Mouse (Mus musculus): ENCODE results near the gene Mxd3. TPM values are rescaled to one million over a fixed set of nuclear protein-coding genes. Genes with fewer than 3 reads are reported as not detected.

Gene Mxd3
- polyA plus RNA-seq, 1 experiment from 2014 or later, result 30.2 TPM

DNA sequence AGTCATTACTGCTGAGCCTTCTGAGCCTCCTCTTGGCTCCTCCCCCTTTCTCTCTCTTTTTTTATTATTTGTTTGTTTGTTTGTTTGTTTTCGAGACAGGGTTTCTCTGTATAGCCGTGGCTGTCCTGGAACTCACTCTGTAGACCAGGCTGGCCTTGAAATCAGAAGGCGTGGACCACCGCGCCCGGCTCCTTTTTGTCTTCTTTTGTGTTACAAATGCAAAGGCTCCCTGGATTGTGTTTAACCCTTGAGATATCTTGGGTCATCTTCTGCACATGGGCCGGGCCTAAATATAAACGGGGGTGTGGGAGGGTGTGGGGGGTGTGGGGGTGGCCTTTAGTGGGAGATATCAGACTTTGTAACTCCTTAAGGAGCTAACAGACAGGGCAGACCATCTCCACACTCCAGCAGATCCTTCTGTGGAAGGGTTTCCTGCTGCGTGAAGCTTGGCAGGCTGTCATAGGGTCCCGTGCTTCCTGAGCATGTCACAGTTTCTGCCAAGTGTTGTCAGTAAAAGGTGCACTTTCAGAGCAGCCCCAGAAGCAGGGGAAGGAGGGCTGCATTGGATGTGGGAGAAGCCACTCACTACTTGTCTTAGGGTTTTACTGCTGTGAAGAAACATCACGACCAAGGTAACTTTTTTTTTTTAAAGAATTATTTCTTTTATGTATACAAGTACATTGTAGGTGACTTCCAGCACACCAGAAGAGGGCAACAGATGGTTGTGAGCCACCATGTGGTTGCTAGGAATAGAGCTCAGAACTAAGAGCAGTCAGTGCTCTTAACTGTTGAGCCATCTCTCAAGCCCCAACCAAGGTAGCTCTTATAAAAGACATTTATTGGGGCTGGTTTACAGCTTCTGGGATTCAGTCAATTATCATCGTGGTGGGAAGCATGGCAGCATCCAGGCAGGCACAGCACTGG is 8.8 kb upstream of the Mxd3 start:
- Histone ChIP-seq H3K9ac (ENCODE audit: low read length) (no peak overlapping the region), H3K4me1 (replicated peaks; ENCODE audit: control insufficient read depth, insufficient read depth, low read length) (no peaks in the 10 kb centered on the region), H3K4me3 (ENCODE audit: low read depth, low read length) (no peak overlapping the region), H3K27me3 (replicated peaks; ENCODE audit: control insufficient read depth, insufficient read depth, low read length) (no peaks in the 10 kb centered on the region), H3K27ac (ENCODE audit: low read depth) (no peak overlapping the region), H3K36me3 (ENCODE audit: control insufficient read depth, insufficient read depth, low read length) (no peaks in the 10 kb centered on the region), H3K4me2 (ENCODE audit: low read length) (no peak overlapping the region), H3K9me3 (ENCODE audit: control insufficient read depth, low read length) (no peaks in the 10 kb centered on the region)
- ATAC-seq (replicated peaks; ENCODE audit: low FRiP score, low TSS enrichment, low read depth), result no peak
- WGBS, result 62% methylated on average over 12 of the region's 12 CpGs
- no peak for DNase-seq (ENCODE audit: low spot score)

DNA sequence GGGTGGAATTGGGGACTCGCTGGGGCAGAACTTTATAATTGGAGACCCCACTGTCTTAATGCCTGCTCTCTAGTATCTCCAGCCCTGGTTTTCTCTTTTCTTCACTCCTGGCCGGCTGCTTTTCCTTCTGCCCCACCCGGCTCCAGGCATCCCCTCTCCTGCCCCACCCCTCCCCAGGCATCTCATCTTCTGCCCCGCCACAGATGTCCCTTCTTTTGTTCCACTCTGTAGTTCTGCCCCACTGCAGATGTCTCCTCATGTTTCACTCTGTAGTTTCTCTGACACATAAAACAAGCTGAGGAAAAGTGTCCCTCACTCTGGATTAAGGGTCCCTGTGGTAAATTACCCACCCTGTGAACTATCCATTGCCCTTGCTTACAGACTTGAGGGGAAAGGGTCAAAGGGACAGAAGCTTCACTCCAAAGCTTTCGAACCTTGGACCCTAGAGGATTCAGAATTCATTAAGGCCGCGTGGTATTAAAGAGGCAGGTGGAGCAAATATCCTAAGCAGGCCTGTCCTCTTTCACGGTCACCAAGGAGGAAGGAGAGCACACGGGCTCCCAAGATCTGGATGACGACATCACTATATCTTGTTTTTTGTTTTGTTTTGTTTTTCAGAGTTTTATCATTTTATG is 7.8 kb upstream of the Mxd3 start:
- no peak for DNase-seq (ENCODE audit: low spot score)
- no peak overlapping the region for H3K27ac ChIP-seq (ENCODE audit: low read depth)
- WGBS, result 68% methylated on average over 10 of the region's 10 CpGs

DNA sequence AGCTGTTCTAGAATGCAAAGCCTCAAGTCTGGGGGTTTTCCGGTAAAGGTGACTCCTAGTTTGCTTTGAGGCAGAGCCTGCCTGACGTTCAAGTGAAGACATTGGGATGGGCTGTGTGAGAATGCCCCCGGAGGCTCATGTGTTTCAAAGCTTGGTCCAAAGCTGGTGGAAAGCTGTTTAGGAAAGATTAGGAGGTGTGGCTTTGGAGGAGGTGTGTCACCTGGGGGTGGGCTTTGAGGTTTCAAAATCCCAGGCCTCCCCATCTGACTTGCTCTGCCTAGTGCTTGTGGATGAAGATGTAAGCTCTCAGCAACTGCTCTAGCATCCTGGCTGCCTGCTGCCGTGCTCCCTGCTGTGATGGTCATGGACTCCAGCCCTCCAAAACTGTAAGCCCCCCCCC is 6.1 kb upstream of the Mxd3 start:
- H3K27ac ChIP-seq (ENCODE audit: low read depth), result no peak overlapping the region
- no peak overlapping the region for H3K4me2 ChIP-seq (ENCODE audit: low read length)
- 91% methylated on average over 4 of the region's 4 CpGs for WGBS
- H3K36me3 ChIP-seq (ENCODE audit: control insufficient read depth, insufficient read depth, low read length), result no peaks in the 10 kb centered on the region
- ATAC-seq (replicated peaks; ENCODE audit: low FRiP score, low TSS enrichment, low read depth) (no peak), DNase-seq (ENCODE audit: low spot score) (no peak)
- H3K9ac ChIP-seq (ENCODE audit: low read length), result no peak overlapping the region
- H3K9me3 ChIP-seq (ENCODE audit: control insufficient read depth, low read length), result no peaks in the 10 kb centered on the region
- H3K27me3 ChIP-seq (replicated peaks; ENCODE audit: control insufficient read depth, insufficient read depth, low read length), result no peaks in the 10 kb centered on the region
- H3K4me3 ChIP-seq (ENCODE audit: low read depth, low read length), result no peak overlapping the region
- H3K4me1 ChIP-seq (replicated peaks; ENCODE audit: control insufficient read depth, insufficient read depth, low read length), result peaks cover 3% of the 10 kb centered on the region

More for the DNA sequence above, 7.8 kb upstream of the Mxd3 start:
- Histone ChIP-seq H3K9me3 (ENCODE audit: control insufficient read depth, low read length) (no peaks in the 10 kb centered on the region), H3K4me2 (ENCODE audit: low read length) (no peak overlapping the region), H3K4me3 (ENCODE audit: low read depth, low read length) (no peak overlapping the region), H3K4me1 (replicated peaks; ENCODE audit: control insufficient read depth, insufficient read depth, low read length) (no peaks in the 10 kb centered on the region), H3K9ac (ENCODE audit: low read length) (no peak overlapping the region), H3K27me3 (replicated peaks; ENCODE audit: control insufficient read depth, insufficient read depth, low read length) (no peaks in the 10 kb centered on the region), H3K36me3 (ENCODE audit: control insufficient read depth, insufficient read depth, low read length) (no peaks in the 10 kb centered on the region)
- ATAC-seq (replicated peaks; ENCODE audit: low FRiP score, low TSS enrichment, low read depth), result no peak

DNA sequence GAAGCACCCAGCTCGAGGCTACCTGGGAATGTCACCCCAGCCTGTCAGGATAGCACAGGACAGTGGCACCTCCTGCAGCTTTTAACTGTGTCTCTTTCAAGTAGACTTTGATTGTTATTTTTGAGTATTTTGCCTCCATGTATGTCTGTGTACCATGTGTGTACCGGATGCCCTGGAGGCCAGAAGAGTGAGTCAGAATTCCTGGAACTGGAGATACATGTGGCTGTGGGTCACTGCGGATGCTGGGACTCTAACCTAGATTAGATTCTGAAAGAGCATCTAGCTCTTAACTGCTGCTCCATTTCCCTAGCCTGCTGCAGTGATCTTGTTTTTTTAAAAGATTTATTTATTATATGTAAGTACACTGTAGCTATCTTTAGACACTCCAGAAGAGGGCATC is 2.7 kb upstream of the Mxd3 start:
- Histone ChIP-seq H3K9me3 (ENCODE audit: control insufficient read depth, low read length) (no peaks in the 10 kb centered on the region), H3K4me2 (ENCODE audit: low read length) (no peak overlapping the region), H3K27ac (ENCODE audit: low read depth) (no peak overlapping the region), H3K4me3 (ENCODE audit: low read depth, low read length) (no peak overlapping the region), H3K4me1 (replicated peaks; ENCODE audit: control insufficient read depth, insufficient read depth, low read length) (peaks cover 21% of the 10 kb centered on the region), H3K36me3 (ENCODE audit: control insufficient read depth, insufficient read depth, low read length) (no peaks in the 10 kb centered on the region), H3K9ac (ENCODE audit: low read length) (no peak overlapping the region), H3K27me3 (replicated peaks; ENCODE audit: control insufficient read depth, insufficient read depth, low read length) (no peaks in the 10 kb centered on the region)
- DNase-seq (ENCODE audit: low spot score), result no peak
- 80% methylated on average over 3 of the region's 3 CpGs for WGBS
- ATAC-seq (replicated peaks; ENCODE audit: low FRiP score, low TSS enrichment, low read depth), result no peak

DNA sequence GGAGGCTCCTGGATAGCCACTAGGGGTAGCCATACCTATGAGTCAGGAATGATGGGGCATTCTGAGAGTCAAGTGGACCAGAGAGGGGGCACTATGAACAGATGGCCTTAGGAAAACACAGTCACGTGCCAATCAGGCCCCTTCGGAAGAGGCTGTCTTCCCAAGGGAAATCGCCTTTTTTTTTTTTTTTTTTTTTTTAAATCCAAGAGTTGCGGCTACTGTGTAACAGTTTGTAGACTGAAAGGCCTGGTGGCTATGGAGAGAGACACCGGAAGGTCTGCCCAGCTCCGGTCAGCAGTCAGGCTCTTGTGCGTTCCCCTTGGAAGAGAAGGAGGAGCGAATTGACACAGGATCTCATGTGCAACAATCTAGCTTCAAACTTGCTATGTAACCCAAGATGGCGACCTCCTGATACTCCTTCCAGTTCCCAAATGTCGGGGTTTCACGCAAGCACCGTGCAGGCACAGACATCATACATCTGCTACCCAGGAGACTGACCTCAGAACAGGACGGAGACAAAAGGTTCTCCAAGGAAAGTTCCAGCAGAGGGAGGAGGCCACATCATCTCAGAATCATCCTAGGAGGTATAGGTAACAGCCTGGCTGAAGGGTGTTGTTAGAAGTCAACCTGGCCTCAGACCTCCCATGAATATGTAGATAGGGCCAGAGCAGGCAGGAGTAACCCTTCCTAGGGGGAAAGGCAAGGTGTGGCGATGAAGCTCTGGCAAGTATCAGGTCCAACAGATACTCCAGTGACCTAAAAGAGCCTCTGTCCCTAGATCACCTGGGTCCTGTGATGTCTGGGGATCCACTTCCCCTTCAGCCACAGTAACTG is 1.2 kb upstream of the Mxd3 start:
- peaks cover 24% of the 10 kb centered on the region for H3K4me1 ChIP-seq (replicated peaks; ENCODE audit: control insufficient read depth, insufficient read depth, low read length)
- ATAC-seq (replicated peaks; ENCODE audit: low FRiP score, low TSS enrichment, low read depth), result no peak; the same call in 1 of the 2 replicates
- no peaks in the 10 kb centered on the region for H3K27me3 ChIP-seq (replicated peaks; ENCODE audit: control insufficient read depth, insufficient read depth, low read length)
- 46% methylated on average over 14 of the region's 14 CpGs for WGBS
- peak overlapping the region; percentile 90 for H3K27ac ChIP-seq (ENCODE audit: low read depth)
- H3K36me3 ChIP-seq (ENCODE audit: control insufficient read depth, insufficient read depth, low read length), result peaks cover 6% of the 10 kb centered on the region
- peak overlapping the region; percentile 64 for H3K9ac ChIP-seq (ENCODE audit: low read length)
- no peaks in the 10 kb centered on the region for H3K9me3 ChIP-seq (ENCODE audit: control insufficient read depth, low read length)
- DNase-seq (ENCODE audit: low spot score), result no peak
- peak overlapping the region; percentile 63 for H3K4me2 ChIP-seq (ENCODE audit: low read length)
- peak overlapping the region; percentile 69 for H3K4me3 ChIP-seq (ENCODE audit: low read depth, low read length)

DNA sequence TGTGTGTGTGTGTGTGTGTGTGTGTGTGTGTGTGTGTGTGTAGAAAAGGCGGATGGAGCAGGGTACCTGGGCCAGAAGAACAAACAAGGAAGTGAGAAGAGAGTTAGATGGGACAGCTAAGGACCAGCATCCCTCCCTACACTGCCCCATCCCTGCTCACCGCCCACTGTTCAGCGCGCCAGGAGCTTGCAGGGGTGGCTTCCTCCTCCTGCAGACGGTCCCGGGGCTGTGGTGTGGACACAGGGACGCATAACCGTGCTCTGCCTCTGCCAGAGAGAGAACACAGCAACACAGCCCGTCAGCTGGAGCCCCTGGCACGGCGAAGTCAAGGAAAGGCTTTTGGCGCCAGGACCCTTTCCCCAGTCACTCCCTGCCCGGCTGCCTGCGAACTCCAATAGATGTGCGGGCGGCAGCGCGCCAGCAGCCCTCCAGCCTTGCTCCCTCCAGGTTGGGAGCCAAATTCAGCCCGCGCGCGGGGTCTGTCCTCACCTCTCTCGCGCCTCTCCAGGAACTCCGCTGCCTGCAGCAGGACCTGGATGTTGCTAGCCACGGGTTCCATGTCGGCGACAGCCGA is 427 bp downstream of the Mxd3 start:
- Histone ChIP-seq H3K4me3 (ENCODE audit: low read depth, low read length) (peak overlapping the region; percentile 69), H3K36me3 (ENCODE audit: control insufficient read depth, insufficient read depth, low read length) (peaks cover 20% of the 10 kb centered on the region), H3K27me3 (replicated peaks; ENCODE audit: control insufficient read depth, insufficient read depth, low read length) (no peaks in the 10 kb centered on the region), H3K27ac (ENCODE audit: low read depth) (peak overlapping the region; percentile 90), H3K4me2 (ENCODE audit: low read length) (peak overlapping the region; percentile 63), H3K9ac (ENCODE audit: low read length) (peak overlapping the region; percentile 64), H3K9me3 (ENCODE audit: control insufficient read depth, low read length) (no peaks in the 10 kb centered on the region), H3K4me1 (replicated peaks; ENCODE audit: control insufficient read depth, insufficient read depth, low read length) (peaks cover 24% of the 10 kb centered on the region)
- DNase-seq (ENCODE audit: low spot score), result no peak
- ATAC-seq (replicated peaks; ENCODE audit: low FRiP score, low TSS enrichment, low read depth), result peak; percentile 24
- 1% methylated on average over 29 of the region's 29 CpGs for WGBS

DNA sequence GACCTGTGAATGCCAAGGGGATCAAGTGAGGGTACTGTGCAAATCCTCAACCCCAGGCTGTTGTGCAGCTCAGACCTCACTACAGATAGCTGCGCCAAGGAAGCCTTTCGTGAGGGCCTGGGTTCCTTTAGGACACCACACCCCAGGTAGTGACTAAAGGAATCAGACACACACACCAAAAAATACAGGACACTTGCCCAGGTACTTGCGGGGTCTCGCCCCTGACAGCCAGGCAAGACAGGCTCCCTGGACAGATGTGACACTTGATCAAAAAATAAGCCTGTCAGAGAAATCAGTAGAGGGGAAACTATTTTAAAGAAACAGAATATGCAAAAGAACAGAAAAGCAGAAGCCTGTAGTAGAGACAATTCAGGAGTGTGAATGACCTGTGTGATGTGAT is 982 bp downstream of the Mxd3 start:
- DNase-seq (ENCODE audit: low spot score) (no peak), ATAC-seq (replicated peaks; ENCODE audit: low FRiP score, low TSS enrichment, low read depth) (no peak)
- H3K4me1 ChIP-seq (replicated peaks; ENCODE audit: control insufficient read depth, insufficient read depth, low read length), result peaks cover 27% of the 10 kb centered on the region
- no peaks in the 10 kb centered on the region for H3K27me3 ChIP-seq (replicated peaks; ENCODE audit: control insufficient read depth, insufficient read depth, low read length)
- no peak overlapping the region for H3K27ac ChIP-seq (ENCODE audit: low read depth)
- no peaks in the 10 kb centered on the region for H3K9me3 ChIP-seq (ENCODE audit: control insufficient read depth, low read length)
- H3K9ac ChIP-seq (ENCODE audit: low read length), result peak overlapping the region; percentile 64
- H3K36me3 ChIP-seq (ENCODE audit: control insufficient read depth, insufficient read depth, low read length), result peaks cover 26% of the 10 kb centered on the region
- peak overlapping the region; percentile 63 for H3K4me2 ChIP-seq (ENCODE audit: low read length)
- 80% methylated on average over 4 of the region's 4 CpGs for WGBS
- H3K4me3 ChIP-seq (ENCODE audit: low read depth, low read length), result peak overlapping the region; percentile 69

DNA sequence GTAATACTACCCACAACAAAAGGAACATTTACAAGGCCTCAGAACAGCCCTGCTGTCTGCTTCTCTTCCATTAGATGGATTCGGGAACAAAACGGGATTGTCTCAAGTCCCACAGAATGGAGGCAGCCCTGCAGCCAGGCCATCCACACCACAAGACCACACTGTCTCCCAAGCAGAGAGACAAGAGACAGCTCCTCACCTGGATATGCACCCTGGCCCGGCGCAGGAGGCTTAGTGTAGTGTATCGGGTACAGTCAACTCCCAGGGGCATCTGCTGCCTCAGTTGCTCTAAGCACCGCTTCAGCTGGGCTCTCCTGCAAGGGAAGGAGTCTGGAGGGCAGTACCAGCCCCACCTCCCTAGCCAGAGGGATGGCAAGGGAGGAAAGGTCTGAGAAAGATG is 1.5 kb downstream of the Mxd3 start:
- H3K27me3 ChIP-seq (replicated peaks; ENCODE audit: control insufficient read depth, insufficient read depth, low read length), result no peaks in the 10 kb centered on the region
- H3K4me1 ChIP-seq (replicated peaks; ENCODE audit: control insufficient read depth, insufficient read depth, low read length), result peaks cover 31% of the 10 kb centered on the region
- DNase-seq (ENCODE audit: low spot score) (no peak), ATAC-seq (replicated peaks; ENCODE audit: low FRiP score, low TSS enrichment, low read depth) (no peak)
- H3K36me3 ChIP-seq (ENCODE audit: control insufficient read depth, insufficient read depth, low read length), result peaks cover 30% of the 10 kb centered on the region
- peak overlapping the region; percentile 69; the same call in 1 of the 2 replicates for H3K4me3 ChIP-seq (ENCODE audit: low read depth, low read length)
- no peak overlapping the region for H3K27ac ChIP-seq (ENCODE audit: low read depth)
- peak overlapping the region; percentile 63 for H3K4me2 ChIP-seq (ENCODE audit: low read length)
- 82% methylated on average over 6 of the region's 6 CpGs for WGBS
- no peak overlapping the region for H3K9ac ChIP-seq (ENCODE audit: low read length)
- no peaks in the 10 kb centered on the region for H3K9me3 ChIP-seq (ENCODE audit: control insufficient read depth, low read length)
